Mouse (Mus musculus) right cerebral cortex, adult 2 months (tissue): ENCODE data around the gene Vmp1.
A peak's percentile ranks its signal among the peaks of the same experiment; 100 is the strongest.

ENCODE experiments used
- DNase-seq, 2 experiments: peaks; one replicate each; pipeline ENCODE4 v3.0.0; 2021 to 2022; ENCODE audit warnings: low spot score in 2 of 2

The Vmp1 gene

DNA sequence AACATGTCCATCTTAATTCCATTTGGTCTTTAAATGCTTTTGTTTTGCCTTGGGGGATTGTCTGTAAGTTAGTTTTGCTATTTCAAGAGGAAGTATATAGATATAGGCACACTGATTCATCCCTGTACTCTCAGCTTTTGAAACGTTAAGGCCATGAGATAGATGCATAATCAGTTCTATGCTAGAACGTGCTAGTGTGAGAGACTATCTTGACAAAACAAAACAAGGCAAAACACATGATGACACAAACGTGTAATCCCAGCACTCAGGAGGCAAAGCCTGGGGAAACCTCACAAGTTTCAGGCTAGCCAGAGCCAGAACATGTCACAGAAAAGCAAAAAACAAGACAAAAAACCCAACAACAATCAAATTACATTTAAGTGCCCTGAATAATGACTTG, 10.9 kb downstream of the Vmp1 start:
- DNase-seq = no peak

DNA sequence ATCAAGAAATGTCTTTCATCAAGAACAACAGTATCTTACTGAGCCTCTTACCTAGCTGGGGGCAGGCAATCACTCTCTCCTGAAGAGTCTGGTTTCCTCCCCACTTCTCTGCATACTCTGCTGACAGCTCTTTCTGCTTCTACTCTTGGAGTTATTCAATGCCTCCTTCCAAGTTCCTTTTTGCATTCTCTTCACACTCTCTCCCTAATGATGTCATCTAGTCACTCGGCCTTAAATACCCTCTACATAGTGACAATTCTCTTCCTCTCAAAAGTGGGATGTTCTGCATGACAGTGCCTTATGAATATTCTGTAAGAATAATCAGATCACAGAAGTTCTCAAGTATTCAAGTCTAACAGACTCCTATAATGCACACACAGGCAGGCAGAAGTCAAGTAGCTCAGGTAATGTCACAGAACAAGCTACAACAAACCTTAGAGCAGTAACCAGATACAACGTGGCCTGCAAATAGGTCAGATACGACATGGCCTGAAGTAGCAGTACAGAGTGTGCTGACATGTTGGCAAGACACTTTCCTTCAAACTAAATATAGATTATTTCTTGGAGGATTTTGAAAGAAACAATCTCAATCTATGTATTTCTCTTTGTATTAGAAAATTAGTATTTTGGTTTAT, 12.5 kb downstream of the Vmp1 start:
- DNase-seq = no peak

DNA sequence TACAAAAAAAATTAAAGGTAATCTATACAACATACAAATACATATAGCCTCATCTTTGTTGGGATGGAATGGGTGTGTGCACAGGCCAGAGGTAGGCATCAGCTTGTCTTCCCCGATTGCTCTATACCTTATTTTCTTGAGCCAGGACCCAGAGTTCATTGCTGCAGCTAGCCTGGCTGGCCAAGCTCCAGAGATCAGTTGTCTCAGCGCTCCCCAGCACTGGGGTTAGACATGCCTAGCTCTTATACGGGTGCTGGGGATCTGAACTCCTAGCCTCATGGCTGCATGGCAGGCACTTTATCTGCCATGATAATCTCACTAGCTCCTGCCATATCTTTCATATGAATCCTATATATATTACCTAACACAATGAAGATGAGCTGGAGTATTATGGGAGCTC, 15.5 kb downstream of the Vmp1 start:
- no peak for DNase-seq

- no peak for DNase-seq
Observed at GRCm38 (mm10) chr11:86667553-86667952, 16.1 kb downstream of the Vmp1 start.

DNA sequence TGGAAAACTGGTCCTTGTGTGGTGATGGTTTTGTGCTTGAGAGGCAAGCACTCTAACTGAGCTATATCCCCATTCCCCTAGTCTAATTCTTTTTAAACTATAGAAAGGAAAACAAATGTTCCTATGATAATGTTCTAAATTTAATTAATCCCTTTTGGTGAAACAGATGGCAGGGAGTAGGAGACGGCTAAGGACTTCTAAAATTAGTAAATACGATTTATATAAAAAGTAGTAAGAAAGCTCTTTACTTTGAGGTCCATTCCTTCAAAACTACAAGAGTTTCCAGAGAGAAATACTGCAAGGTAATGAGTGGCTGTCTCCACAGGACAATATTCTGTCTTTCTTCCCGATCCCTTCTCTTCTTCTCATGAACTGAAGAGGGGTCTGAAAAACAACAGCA, 19.2 kb downstream of the Vmp1 start:
- DNase-seq = no peak

DNA sequence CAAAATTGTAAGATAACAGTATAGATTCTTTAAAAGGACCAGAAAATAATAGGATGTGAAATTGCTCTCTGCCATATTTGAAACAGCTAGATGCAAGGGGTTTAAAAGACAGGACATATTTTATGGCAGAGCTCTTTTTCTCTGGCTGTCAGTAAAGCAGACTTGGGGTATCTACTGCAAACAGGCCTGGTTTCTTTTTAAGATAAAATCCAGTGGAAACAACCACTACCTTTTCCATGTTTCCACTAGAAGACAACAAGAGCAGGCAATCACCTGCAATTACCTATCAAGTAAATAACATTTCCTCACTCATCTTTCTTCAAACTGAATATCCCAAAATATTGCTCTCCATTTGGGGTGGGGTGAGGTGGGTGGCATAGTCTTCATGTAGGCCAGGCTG, 19.7 kb downstream of the Vmp1 start:
- no peak for DNase-seq

DNA sequence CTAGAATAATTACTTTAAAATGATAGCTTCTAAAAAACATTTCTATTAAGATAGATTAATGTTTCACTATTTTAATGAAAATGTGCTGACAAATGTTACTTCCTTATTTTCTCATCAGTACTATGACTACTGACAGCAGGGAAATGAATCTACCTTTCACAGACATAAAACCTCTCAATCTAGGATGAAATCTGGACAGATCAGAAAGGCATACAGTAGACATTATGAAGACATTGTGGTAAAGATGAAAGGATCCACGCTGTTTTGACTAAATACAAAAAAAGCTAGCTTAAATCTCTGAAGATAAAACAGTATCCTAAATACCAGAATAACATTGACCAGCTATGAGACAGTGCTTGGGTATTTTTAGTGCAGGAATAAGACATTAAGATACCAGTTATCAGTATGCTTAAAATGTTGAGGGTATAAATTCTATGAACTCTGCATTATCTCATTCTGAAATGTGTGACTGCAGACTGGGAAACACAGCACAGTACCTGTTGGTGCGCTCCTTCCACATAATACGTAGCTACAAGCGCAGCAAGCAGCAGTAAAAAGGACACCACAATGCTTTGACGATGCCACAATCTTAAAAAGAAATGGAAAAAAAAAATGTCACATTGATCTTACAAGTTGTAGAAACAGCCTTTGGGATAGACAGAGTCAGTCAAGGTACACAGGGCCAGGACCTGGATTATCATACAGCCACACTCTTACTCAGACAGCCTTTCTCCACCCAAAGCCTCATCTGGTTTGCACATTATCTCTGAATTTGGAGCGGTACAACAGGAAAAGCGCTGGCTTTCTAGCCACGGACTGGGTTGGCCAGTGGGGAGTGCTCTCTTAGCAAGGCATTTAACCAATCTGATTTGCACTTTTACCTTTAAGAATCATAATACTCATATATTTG, 20.4 kb downstream of the Vmp1 start:
- DNase-seq = no peak

DNA sequence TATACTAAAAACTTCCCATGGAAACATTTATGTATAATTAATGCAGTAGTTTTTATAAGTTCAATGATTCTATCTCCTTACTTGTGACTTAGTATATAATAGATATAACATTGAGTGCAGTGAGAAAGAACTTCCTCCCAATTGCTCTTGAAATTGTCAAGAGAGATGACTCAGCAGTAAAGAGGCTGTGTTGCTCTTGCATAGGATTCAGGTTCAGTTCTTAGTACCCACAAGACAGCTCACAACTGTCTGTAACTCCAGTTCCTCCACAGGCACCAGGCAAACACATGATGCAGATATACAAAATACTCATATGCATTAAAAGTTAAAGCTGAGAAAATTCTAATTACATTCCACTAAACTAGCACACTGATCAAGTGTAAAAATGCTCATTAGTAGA, 25.8 kb downstream of the Vmp1 start:
- DNase-seq = no peak

GRCm38 (mm10) chr11:86656849-86657567, 26.6 kb downstream of the Vmp1 start:
- no peak for DNase-seq

DNA sequence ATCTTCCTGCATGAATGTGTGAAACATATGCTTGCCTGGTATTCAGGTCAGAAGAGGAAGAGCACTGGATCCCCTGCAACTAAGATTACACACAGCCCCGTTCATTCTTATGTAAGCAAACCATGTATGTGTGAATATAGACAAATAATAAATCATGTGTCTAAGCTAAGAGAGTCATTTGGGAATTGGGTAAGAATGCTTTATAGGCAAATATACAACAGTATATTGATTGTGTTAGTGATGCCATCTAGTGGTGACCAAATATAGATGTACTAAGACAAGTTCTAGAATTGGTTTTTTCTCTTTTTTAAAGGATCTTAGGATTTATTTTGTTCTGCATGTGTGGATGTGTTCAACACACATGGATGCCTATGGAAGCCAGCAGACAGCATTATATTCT, 28.0 kb downstream of the Vmp1 start:
- DNase-seq = no peak

GRCm38 (mm10) chr11:86654096-86654495, 29.5 kb downstream of the Vmp1 start:
- no peak for DNase-seq

- peak; percentile 52 to 54 for DNase-seq
Observed at GRCm38 (mm10) chr11:86653446-86653845, 30.2 kb downstream of the Vmp1 start.

DNA sequence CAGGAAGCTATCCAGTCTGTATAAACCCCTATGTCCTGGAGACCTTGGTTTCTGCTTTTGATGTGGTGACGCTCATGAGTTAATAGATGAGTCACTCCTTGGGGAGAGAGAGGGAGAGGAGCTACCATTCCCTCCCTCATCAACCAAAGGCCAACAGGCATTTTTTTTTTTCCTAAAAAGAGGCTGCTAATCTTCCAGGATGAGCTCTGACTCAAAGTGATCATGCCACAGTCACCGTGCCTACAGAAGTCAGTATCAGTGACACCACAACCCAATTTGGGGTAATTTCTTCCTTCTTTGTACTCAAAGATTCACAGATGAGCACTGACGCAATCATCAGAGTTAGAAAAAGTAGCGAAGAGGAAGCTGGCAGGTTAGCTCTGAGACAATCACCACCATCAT, 31.1 kb downstream of the Vmp1 start:
- no peak for DNase-seq

- DNase-seq = no peak
Observed at GRCm38 (mm10) chr11:86650676-86651075, 33.0 kb downstream of the Vmp1 start.

DNA sequence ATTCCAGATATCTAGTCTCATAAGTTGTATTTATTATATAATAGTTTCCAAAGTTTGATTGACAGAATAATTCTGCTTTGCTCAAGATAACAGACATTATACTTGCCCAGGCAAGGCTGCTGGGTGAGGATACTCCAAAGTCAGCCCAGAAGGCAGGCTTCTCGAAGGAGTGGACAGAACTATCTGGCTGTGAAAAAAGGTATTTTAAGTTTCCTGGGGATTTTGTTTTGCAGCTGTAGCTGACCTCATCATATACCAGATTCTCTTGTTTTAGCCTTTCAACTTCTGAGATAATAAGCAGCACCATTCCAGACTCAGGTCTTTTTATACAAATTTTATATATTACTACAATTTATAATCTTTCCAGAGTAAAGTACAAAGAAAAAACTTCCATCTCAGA, 34.1 kb downstream of the Vmp1 start:
- DNase-seq = no peak

DNA sequence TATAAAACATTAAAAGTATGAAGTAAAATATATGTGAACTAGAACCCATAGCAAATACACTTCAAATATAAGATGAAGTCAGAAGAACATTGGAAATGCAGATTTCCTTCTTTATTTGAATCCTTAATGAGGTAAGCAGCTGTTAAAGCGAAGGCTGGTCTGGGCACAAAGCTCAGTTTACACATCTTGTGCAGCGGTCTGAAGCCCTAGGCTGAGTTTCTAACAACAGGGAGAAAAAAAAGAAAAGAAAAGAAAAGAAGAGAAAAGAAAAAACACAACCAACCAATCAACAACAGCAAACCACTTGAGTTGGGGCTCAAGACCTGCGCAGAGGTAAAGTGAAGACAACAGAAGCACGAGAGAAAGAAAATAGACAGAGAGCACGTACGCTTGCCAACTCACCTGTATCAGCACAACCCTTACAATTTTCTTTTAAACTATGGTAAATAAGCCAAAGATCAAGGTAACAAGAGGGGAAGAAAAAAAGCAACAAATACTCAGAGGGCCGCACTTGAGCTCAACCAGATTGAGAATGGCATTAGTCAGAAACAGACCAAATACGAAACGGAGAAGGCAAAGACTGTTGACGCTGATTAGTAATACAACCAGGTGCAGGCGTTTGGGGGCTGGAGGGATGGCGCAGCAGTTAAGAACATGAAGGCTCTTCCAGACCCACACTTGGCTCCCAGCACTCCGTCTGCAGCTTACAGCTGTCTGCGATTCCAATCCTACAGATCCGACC, 35.8 kb downstream of the Vmp1 start:
- no peak for DNase-seq

DNA sequence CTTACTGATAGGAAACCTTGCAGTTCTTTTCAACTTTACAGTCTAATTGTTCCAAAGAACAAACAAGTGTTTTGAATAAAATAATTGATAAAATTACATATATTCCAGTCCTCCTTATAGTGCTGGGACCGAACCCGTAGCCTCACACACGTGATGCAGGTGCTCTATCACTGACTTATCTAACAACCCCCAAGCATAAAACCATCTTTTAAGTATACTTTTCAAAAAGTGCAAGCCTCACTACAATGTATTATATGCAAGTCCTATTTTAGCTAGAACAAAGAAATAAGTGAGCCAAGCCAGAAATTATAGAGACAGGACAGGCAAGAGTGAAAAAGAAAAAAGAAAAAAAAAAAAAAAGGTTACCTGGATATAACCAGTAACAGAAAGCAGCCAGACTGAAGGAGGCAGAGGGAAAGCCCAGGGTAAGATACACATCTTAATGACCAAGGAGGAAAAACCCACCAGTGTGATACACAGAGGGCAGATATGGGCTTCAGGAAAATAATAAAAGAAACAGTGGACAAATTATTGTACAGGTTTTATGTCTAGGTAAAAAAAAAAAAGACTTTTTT, 36.7 kb downstream of the Vmp1 start:
- DNase-seq = no peak

DNA sequence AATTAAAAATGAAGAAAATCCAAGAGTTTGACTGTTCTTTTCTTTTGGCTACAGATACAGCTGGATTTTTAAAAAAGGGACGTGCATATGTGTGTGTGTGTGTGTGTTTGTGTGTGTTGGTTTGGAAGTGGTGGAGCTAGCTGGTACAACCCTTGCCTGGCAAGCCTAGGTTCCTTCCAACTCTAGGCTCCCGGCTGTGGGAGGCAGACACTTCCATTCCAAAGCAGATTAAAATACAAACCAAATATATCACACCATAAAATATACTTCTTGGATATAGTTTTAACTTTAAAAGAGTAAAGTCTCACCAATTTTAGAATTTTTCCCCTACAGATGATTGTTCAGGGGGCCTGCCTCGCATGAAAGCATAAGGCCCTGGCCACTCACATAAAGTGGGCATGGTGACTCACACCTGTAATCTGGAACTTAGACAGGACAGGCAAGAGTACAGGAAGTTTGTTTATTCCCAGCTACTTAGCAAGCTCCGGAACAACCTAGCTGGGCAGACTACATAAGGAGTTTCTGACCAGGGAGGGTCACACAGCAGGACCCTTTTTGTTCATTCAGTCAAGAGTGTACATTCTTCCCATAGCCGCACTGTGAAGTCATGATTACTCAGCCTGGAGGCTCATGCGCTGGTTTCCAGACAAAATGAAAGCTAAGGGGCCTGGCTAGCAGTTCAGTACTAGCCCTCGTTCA, 37.4 kb downstream of the Vmp1 start:
- no peak for DNase-seq

- DNase-seq = no peak
Observed at GRCm38 (mm10) chr11:86644553-86644952, 39.1 kb downstream of the Vmp1 start.

GRCm38 (mm10) chr11:86641714-86642113, 41.9 kb downstream of the Vmp1 start:
- no peak for DNase-seq

DNA sequence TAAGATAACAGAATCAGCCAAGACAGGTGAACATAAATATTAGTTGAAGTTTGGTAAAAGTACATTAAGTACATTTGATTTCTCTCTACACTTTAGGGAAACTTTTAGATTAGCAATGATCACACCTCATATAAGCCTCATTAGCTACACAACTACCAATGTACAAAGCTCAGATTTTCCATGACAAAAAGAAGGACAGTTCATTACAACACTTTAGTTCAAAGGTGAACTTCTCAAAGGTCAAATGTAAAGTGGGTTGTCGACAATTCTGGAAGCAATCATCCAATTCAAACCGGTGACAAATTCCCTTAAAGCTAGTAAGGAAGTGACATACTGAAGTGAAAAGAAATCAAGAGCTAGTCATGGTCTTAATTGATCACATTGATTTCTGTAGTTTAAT, 45.9 kb downstream of the Vmp1 start:
- DNase-seq = no peak
